ENCODE assay signal across 28 mouse cellular contexts in genomic region chr11:89803974-89804373, GRCm38 (mm10). TPM values are rescaled to one million over a fixed set of nuclear protein-coding genes. Genes with fewer than 3 reads are reported as not detected.
"Had no signal": no experiment of that assay in that cellular context is flagged by ENCODE, and none has a peak within 500 bp of the region (broad histone marks: within the 10 kb centered on the region; RNA-seq: fewer than 3 reads in every experiment).

No protein-coding gene starts in this region.

- H3K4me1 ChIP-seq: forebrain, embryonic 15.5 days had no signal

- H3K27me3 ChIP-seq: embryonic facial prominence, embryonic 12.5 days; embryonic facial prominence, embryonic 13.5 days; embryonic facial prominence, embryonic 15.5 days; forebrain, embryonic 12.5 days; forebrain, embryonic 13.5 days; forebrain, embryonic 15.5 days had no signal

- ATAC-seq: forebrain, embryonic 13.5 days; forebrain, embryonic 14.5 days; forebrain, embryonic 15.5 days had no signal

- H3K9me3 ChIP-seq: embryonic facial prominence, embryonic 10.5 days; embryonic facial prominence, embryonic 12.5 days; embryonic facial prominence, embryonic 13.5 days; embryonic facial prominence, embryonic 15.5 days; forebrain, embryonic 10.5 days; forebrain, embryonic 12.5 days; forebrain, embryonic 13.5 days; forebrain, embryonic 15.5 days had no signal

- DNase-seq: cerebellum, adult 9-10 months; cerebellum, adult 9-11 months; cerebellum, postnatal 10 days; cerebellum, postnatal 14 days; cerebellum, postnatal 25 days; cerebellum, postnatal 36 days; forebrain, postnatal 0 days; gastrocnemius, adult 2 months; gastrocnemius, postnatal 10 days; gastrocnemius, postnatal 14 days; gastrocnemius, postnatal 25 days; gastrocnemius, postnatal 36 days; heart, adult 11 months; heart, adult 18-20 months; heart, adult 2 months had no signal

- H3K36me3 ChIP-seq: embryonic facial prominence, embryonic 10.5 days; embryonic facial prominence, embryonic 12.5 days; embryonic facial prominence, embryonic 13.5 days; embryonic facial prominence, embryonic 15.5 days; forebrain, embryonic 10.5 days; forebrain, embryonic 12.5 days; forebrain, embryonic 15.5 days had no signal

- H3K4me3 ChIP-seq: embryonic facial prominence, embryonic 10.5 days; embryonic facial prominence, embryonic 12.5 days; embryonic facial prominence, embryonic 13.5 days; embryonic facial prominence, embryonic 15.5 days; erythroblast, embryonic 14.5 days; forebrain, embryonic 10.5 days; forebrain, embryonic 12.5 days; forebrain, embryonic 13.5 days; forebrain, embryonic 15.5 days; gastrocnemius, adult 2 months; heart, adult 2 months had no signal

- H3K4me2 ChIP-seq: embryonic facial prominence, embryonic 12.5 days; embryonic facial prominence, embryonic 13.5 days; embryonic facial prominence, embryonic 15.5 days; forebrain, embryonic 12.5 days; forebrain, embryonic 13.5 days; forebrain, embryonic 15.5 days had no signal

- H3K9ac ChIP-seq: embryonic facial prominence, embryonic 12.5 days; embryonic facial prominence, embryonic 13.5 days; embryonic facial prominence, embryonic 15.5 days; forebrain, embryonic 12.5 days; forebrain, embryonic 13.5 days; forebrain, embryonic 15.5 days; forebrain, postnatal 0 days had no signal

- H3K27ac ChIP-seq: embryonic facial prominence, embryonic 10.5 days; embryonic facial prominence, embryonic 12.5 days; embryonic facial prominence, embryonic 13.5 days; embryonic facial prominence, embryonic 15.5 days; forebrain, embryonic 10.5 days; forebrain, embryonic 12.5 days; forebrain, embryonic 13.5 days; forebrain, embryonic 15.5 days; gastrocnemius, adult 2 months; heart, adult 2 months had no signal

RNA-seq across cellular contexts. Expression of gene Ankfn1, which starts 26.5 kb away (rescaled TPM):
- total RNA-seq: common myeloid progenitor, adult 5-6 weeks; granulocyte monocyte progenitor cell, adult 5-6 weeks; heart, adult 2 months; heart, adult 8-10 months had no signal
- polyA plus RNA-seq: erythroblast, embryonic 14.5 days had no signal
